Mouse (Mus musculus) thymus, postnatal 36 days (tissue): ENCODE results near the gene Leng1.

ENCODE experiments used
- DNase-seq, 2 experiments: peaks; one replicate each; pipeline ENCODE4 v3.0.0; 2022; ENCODE audit warnings: mixed read lengths in 2 of 2

Leng1 gene

DNA sequence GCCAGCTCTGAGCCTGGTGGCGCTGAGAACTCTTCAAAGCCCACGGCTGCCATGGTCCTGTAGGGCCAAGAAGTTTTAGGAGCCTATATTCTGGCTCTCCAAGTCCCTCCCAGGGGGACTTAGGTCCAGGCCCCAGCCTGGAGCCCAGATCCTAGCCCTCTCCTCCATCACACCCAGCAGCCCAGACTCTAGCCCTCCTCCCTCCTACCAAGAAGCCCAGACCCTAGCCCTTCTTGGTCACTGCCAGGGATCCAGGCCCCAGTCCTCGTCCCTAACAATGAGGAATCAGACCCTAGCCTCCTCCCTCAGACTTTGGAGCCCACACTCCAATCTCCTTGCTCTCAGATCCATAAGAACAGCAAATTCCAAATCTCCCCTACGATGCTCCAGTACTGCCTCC is 36.6 kb downstream of the Leng1 start:
- peak in 1 of 2 experiments; percentile 14 for DNase-seq

GRCm38 (mm10) chr7:3617242-3617995 is 48.2 kb downstream of the Leng1 start, which contains the start of gene Ndufa3:
TSS of gene Ndufa3 (plus strand) at chr7:3617373.
- DNase-seq = peak; percentile 84 to 91

DNA sequence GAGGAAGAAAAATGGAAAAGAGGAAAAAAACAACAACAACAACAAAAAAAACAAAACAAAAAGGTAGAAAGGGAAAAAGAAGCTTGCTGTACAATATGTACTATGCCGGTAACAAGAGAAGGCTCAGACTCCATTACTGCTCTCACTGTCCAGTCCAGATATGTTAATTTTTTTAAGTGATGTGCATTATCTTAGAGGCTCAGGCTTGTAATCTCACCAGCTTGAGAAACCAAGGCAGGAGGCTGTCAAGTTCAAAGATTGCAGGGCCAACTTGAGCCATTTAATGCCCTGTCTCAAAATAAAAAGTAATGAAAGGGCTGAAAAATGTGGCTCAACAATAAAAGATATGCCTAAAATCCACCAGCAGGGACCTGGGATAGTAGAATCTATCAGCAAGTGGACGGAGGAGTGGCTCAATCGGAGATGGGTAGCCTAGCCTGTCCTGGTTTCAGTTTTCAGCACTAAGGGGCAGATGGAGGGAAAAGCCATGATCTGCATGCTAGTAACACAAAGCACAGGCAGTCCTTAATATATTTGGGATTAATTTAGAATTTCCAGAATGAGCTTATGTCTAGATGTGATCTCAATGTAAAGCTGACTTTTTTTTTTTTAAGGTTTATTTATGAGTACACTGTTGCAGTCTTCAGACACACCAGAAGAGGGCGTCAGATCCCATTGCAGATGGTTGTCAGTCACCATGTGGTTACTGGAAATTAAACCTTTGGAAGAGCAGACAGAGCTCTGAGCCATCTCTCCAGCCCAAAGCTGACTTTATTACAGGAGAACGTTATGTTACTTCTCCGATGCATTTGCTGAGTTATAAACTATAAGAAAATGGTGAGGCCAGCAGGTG is 49.0 kb downstream of the Leng1 start:
- DNase-seq = peak in 1 of 2 experiments; percentile 24

- DNase-seq = no peak
Observed at GRCm38 (mm10) chr7:3616057-3616388, 49.6 kb downstream of the Leng1 start, which contains the start of gene Oscar. TSS of gene Oscar (minus strand) at chr7:3616157.

- no peak for DNase-seq
Observed at GRCm38 (mm10) chr7:3614021-3614420, 51.6 kb downstream of the Leng1 start.

- DNase-seq = no peak
Observed at GRCm38 (mm10) chr7:3611006-3611405, 54.6 kb downstream of the Leng1 start.

- DNase-seq = no peak
Observed at GRCm38 (mm10) chr7:3610437-3610836, 55.2 kb downstream of the Leng1 start.
